Mouse (Mus musculus) thymus, postnatal 10 days (tissue): ENCODE measurements around the gene Mafb.
A peak's percentile ranks its signal among the peaks of the same experiment; 100 is the strongest.

Experiments used
- DNase-seq, 2 experiments: peaks; one replicate each; pipeline ENCODE4 v3.0.0; 2021; ENCODE audit warnings: low spot score in 2 of 2

Gene Mafb

GRCm38 (mm10) chr2:160366980-160367338 lies at the start of gene Mafb:
Gene Mafb, minus strand, starts transcription at chr2:160367065.
- peak; percentile 88 to 91 for DNase-seq

DNA sequence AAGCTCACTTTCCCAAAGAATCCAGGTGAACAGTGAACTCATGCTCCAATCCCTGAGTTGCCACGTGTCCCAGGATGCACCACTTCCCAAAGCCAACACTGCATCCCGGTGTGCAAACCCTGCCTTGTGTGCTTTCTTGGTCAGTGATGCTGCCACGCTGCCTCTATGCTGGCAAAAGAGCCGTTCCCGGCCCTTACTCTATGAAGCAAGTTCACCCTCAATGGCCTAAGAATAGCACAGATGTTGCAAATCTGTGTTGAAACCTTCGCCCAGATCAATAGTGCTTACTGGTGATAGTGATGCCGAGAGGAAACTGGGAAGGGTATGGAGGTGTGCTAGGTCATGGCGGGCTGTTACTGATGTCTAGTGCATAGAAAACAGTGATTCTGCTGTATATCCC lies 48.3 kb upstream of the Mafb start:
- DNase-seq: no peak

- no peak for DNase-seq
Observed at GRCm38 (mm10) chr2:160414736-160415135, 47.9 kb upstream of the Mafb start.

DNA sequence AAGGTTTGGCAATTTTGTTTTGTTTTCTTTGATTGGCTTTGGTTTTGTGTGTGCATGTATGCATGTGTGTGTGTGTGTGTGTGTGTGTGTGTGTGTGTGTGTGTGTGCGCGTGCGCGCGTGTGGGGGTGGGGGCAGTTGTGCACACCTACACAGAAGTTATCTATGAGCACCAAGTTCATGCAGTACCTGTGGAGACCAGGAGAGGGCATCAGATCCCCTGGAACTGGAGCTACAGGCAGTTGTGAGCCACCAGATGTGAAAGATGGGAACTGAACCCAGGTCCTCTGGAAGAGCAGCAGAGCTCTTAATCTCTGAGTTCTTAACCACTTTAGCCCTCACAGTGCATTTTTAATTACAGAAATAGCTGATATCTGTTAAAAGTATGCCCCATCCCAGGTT lies 47.1 kb upstream of the Mafb start:
- DNase-seq: peak; percentile 27 to 49

GRCm38 (mm10) chr2:160413055-160413454 lies 46.2 kb upstream of the Mafb start:
- no peak for DNase-seq

DNA sequence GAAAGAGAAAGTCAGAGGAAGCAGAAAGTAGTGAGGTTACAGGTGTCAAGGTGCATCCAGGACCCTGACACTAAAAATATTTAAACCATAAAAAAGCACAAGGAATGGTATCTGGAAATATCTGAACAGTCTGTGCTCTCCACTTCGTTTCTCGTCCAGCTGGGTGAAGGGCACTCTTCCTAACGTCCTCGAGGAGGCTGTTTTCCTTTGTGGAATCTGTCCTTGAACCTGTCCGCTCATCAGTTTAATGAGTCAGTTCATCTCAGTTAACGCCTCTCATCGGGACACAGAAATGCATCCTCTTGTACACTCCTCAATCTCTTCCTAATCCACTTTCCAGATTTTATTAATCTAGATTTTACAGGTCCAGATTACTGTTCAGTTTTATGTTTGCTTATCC lies 44.6 kb upstream of the Mafb start:
- no peak for DNase-seq

- no peak for DNase-seq
Observed at GRCm38 (mm10) chr2:160407720-160408119, 40.9 kb upstream of the Mafb start.

- no peak for DNase-seq
Observed at GRCm38 (mm10) chr2:160397747-160398146, 30.9 kb upstream of the Mafb start.

GRCm38 (mm10) chr2:160394735-160395134 lies 27.9 kb upstream of the Mafb start:
- no peak for DNase-seq

DNA sequence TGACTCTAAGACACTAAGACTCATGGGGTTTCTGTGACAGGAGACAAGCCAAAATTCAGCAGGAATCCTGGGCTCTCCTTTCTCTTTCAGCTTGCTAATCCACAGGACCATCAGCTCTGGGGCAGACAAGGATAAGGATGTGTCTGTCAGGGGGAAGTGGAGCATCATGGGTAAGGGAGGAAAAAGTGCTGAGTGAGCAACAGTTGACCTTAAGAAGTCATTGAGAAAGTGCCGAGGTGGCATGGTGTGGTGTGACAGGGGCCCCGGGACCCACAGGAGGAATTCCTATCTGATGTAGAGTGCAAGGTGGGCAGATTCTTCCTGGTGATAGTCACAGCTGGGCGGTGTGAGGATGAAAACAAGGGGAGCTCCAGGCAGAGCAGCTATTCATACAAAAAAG lies 25.8 kb upstream of the Mafb start:
- DNase-seq: no peak

DNA sequence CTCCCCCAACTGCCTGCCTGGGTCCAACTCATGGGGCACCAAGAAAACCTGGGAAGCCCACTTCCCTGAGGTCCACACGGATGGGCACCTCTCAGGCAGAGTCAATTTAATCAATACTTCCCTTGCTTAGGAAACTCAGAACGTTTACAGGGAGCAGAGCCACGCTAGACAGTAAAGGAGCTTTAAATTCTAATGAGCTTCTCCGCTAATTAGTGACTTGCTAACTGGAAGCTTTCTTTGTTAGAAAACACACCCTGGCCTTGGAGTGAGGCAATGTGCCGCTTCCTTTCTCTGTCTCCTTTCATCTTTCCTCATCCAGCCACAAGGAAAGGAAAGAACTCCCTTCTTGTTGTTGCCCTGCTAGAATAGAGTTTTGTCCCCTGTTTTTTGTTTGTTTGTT lies 21.7 kb upstream of the Mafb start:
- DNase-seq: no peak

DNA sequence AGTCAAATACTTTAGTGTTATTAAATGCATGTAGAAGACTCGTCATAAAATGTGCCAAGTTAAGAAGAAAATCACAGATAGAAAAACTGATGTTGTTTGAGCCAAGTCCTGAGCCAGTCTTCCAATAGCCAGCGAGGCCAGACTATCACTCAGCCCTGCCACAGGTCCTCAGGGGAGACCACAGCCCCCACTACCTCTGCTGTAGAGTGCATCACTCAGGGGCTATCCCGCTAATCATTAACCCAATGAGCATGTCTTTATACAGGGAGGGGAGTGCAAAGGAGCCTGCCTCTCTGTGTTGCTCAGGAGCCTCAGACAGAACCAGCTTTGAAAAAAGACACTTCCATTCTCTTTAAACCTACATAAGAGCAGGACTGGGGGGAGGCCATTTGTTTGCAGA lies 16.6 kb upstream of the Mafb start:
- no peak for DNase-seq

- DNase-seq: peak; percentile 36 to 64
Observed at GRCm38 (mm10) chr2:160378271-160378670, 11.4 kb upstream of the Mafb start.

DNA sequence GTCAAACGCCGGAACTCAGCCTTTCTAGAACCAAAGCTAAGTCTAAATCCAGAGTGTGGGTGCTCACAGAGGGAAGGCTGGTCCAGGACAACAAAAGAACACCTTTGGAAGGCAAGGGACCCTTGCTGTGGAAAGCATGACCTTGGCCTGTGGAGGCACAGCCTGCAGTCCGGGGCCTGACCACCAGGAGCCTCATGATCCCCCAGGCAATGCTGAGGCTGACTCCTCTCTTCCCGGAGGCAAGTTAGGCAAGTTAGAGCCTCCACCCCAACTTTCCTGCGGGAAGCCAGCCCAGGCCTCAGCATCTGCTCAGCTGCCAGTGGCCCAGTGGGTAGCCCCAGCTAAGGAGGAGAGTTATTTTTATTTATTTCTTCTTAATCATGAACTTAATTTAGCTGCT lies 9.4 kb upstream of the Mafb start:
- no peak for DNase-seq

DNA sequence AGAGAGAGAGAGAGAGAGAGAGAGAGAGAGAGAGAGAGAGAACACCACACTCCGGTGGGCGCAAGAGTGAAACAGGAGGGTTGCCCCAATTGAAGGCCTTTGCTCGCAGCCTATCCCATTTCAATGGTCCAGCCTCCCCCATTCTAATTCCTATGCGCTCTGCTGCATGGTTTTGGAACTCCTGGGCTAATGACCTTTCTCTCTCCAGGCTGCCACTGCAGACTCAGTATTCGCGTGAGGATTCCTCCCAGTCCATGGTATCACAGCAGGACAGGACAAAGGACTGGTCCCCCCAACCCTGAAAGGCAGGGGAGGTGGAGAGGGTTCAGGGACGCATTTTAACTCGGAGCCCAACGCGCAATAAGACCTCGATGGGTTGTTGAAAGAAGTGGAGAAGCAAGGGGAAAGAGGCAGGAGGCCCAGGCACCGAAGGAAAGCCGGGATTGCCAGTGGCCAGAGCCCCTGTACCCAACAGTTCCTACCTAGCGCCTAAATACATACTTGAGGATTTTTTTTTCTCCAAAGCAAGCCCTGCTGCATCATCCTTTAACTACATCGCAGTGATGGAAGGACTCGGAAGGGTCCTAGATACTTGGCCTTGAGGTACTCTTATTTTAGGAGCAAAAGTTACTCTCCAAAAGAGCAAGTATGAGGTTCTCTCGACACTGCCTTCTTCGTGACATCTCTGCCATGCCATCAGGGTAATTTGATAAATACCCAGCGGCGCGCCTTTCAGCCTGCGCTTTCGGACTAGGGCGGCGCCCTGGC lies 3.0 kb upstream of the Mafb start:
- DNase-seq: no peak

DNA sequence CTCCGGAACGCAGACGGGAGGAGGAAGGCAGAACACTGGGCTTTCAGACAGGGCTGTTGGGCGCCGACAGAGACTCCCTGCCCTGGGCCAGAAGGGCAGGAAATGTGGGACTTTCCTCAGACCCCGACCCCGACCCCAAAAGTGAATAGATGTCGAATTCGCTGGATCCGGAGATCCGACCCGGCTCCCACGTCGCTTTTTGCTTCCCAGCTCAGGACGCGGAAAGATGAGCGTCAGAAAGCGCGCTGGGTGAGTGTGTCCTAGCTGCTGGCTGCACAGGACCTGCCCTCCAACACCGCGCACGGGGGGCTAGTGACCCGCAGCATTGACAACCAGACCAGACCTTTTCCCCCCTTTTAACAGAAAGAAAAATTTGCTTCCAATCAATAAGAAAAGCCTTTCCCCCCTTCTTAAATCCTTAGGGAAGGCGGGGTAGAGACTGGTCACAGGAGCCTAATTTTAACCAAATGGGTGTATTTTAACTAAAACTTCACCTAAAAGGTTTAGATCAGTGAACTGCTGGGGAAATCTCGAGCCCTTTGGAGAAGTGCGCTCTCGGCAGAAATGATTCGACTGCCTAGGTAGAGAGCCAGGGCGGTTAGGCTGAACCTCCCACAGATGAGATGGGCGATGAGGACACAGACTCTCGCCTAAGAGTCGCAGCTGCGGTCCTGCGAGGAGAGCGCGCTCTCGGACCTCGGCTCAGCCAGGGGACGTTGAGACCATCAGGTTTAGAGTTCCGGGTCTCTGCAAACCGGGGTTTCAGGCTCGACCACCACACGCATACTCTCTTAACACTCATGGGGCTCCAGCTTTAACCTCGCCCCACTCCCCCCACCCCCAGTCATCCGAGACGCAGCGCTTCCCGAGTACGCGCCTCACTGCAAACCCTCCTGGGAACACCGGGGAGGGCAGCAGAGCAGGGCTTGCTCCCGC lies 1.8 kb upstream of the Mafb start:
- no peak for DNase-seq

DNA sequence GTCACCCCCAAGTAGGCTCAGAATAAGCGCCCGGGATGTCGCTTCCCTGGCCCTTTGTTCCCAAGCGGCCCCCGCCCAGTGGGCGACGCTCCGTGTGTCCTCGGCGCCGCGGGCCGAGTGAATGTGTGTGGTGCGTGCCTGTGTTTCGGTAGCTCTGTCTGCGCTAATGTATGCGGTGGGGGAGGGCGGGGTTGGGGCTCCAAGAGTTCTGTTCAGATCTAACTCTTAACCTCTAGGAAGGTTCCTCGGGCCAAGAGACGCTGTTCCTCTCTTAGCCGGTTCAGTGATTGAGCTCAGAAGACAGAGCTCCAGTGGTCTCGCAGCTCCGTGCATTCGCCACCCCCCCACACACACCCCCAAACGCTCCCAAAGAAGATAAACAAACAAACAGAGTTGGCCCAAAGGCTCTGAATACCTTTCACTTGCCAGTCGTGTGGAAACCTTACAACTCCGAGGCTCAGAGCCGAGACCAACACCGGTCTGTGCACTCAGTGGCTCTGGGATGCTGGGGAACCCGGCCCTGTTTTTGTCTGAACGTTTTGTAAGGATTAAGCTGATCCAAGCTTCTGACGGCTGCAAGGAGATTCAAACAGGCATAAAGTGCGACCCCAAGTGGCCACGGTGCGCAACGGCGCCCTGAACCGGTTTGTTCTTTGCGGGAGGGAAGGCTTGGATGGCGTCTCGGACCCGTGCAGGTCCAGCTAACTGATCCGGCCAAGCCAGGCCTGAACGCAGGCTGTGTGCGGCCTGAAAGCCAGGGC lies 763 bp upstream of the Mafb start:
- DNase-seq: peak; percentile 78 to 89

GRCm38 (mm10) chr2:160366111-160366979 lies 520 bp downstream of the Mafb start:
- DNase-seq: peak; percentile 18 to 32

- peak; percentile 19 to 31 for DNase-seq
Observed at GRCm38 (mm10) chr2:160365107-160365911, 1.6 kb downstream of the Mafb start.

- no peak for DNase-seq
Observed at GRCm38 (mm10) chr2:160364666-160365065, 2.2 kb downstream of the Mafb start.
